ENCODE assay signal across 13 mouse cellular contexts in the genomic region with DNA sequence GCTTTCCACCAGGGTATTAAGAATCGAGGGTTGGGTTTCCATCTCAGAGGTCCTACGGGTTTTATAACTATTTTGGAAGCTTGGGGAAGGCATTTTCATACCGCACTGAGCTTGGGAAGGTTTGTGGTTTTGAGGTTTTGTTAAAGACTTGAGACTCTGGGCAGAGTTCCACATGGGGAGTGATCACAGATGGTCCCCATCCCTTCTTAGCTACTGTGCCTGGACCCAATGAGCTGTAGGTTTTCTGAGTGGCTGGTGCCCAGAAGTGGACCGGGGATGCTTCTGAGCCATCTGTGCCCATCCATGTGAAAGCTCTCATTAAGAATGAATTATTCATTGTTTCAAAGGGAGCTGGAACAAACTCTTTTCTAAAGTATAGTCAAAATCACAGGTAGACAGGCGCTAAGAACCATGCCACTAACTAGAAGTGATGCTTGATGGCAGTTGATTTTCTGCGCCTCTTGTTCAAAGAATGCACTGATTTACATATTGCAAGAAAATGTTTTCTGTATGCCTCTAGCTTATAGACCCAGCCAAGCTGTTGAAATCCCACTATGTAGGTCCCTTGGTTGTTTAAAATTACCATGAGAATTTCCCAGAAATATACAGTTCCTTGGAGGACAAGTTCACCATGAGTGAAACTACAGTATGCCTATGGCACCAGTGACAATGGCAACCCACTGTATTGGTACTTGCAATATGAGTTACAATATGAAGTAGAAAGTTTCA.
DNase-seq lines count a peak whose midpoint lies in the region; ATAC-seq lines count a peak whose summit lies in the region.
"Had no signal": no experiment of that assay in that cellular context is flagged by ENCODE, and none has a peak within 500 bp of the region (broad histone marks: within the 10 kb centered on the region; RNA-seq: fewer than 3 reads in every experiment).

No protein-coding gene starts in this region.

- H3K4me1 ChIP-seq in forebrain, embryonic 14.5 days (ENCODE audit: control insufficient read depth, insufficient read depth, low read length), result no peaks in the 10 kb centered on the region
- no peaks in the 10 kb centered on the region for H3K4me1 ChIP-seq in forebrain, embryonic 12.5 days
- no peaks in the 10 kb centered on the region for H3K4me1 ChIP-seq in kidney, embryonic 14.5 days (ENCODE audit: control insufficient read depth, insufficient read depth, low read length)
- H3K4me1 ChIP-seq: embryonic facial prominence, embryonic 15.5 days; intestine, embryonic 15.5 days; limb, embryonic 12.5 days had no signal

- ATAC-seq in forebrain, embryonic 14.5 days, result peak; percentile 83
- ATAC-seq in forebrain, embryonic 12.5 days (ENCODE audit: low FRiP score), result no peak
- ATAC-seq in kidney, embryonic 14.5 days (ENCODE audit: low FRiP score, low TSS enrichment), result no peak
- ATAC-seq: intestine, embryonic 15.5 days; lung, postnatal 0 days had no signal

- H3K36me3 ChIP-seq in forebrain, embryonic 14.5 days (ENCODE audit: control insufficient read depth, insufficient read depth, low read length), result 0 out of 2 replicates have a peak, but pooled peaks cover 6% of the 10 kb centered on the region
- H3K36me3 ChIP-seq in forebrain, embryonic 12.5 days (replicated peaks), result no peaks in the 10 kb centered on the region
- H3K36me3 ChIP-seq in kidney, embryonic 14.5 days (ENCODE audit: control insufficient read depth, insufficient read depth, low read length), result no peaks in the 10 kb centered on the region
- H3K36me3 ChIP-seq: embryonic facial prominence, embryonic 15.5 days; intestine, embryonic 15.5 days; limb, embryonic 12.5 days had no signal

- no peak overlapping the region for H3K27ac ChIP-seq in forebrain, embryonic 14.5 days (ENCODE audit: low read depth, low read length)
- no peak overlapping the region for H3K27ac ChIP-seq in forebrain, embryonic 12.5 days
- H3K27ac ChIP-seq in kidney, embryonic 14.5 days (ENCODE audit: low read depth, low read length), result no peak overlapping the region
- H3K27ac ChIP-seq: embryonic facial prominence, embryonic 15.5 days; intestine, embryonic 15.5 days; limb, embryonic 12.5 days had no signal

- WGBS in forebrain, embryonic 14.5 days, result 80% methylated on average over 6 of the region's 6 CpGs
- WGBS in forebrain, embryonic 12.5 days, result 86% methylated on average over 6 of the region's 6 CpGs
- WGBS in kidney, embryonic 14.5 days, result 91% methylated on average over 6 of the region's 6 CpGs

- no peak overlapping the region for H3K9ac ChIP-seq in forebrain, embryonic 14.5 days (ENCODE audit: low read length)
- no peak overlapping the region for H3K9ac ChIP-seq in forebrain, embryonic 12.5 days
- H3K9ac ChIP-seq in kidney, embryonic 14.5 days (ENCODE audit: low read depth, low read length), result no peak overlapping the region
- H3K9ac ChIP-seq: embryonic facial prominence, embryonic 15.5 days; intestine, embryonic 15.5 days; limb, embryonic 12.5 days had no signal

- H3K4me3 ChIP-seq in forebrain, embryonic 14.5 days (ENCODE audit: low read depth, low read length), result no peak overlapping the region
- H3K4me3 ChIP-seq in forebrain, embryonic 12.5 days (replicated peaks), result no peak overlapping the region
- H3K4me3 ChIP-seq in kidney, embryonic 14.5 days (ENCODE audit: low read length), result no peak overlapping the region
- H3K4me3 ChIP-seq: embryonic facial prominence, embryonic 15.5 days; intestine, embryonic 15.5 days; limb, embryonic 12.5 days had no signal

- H3K9me3 ChIP-seq in forebrain, embryonic 14.5 days (replicated peaks; ENCODE audit: control insufficient read depth, low read length), result no peaks in the 10 kb centered on the region
- H3K9me3 ChIP-seq in forebrain, embryonic 12.5 days, result no peaks in the 10 kb centered on the region
- no peaks in the 10 kb centered on the region for H3K9me3 ChIP-seq in kidney, embryonic 14.5 days (ENCODE audit: control insufficient read depth, low read length)
- H3K9me3 ChIP-seq: embryonic facial prominence, embryonic 15.5 days; intestine, embryonic 15.5 days; limb, embryonic 12.5 days had no signal

- no peak overlapping the region for H3K4me2 ChIP-seq in forebrain, embryonic 14.5 days (ENCODE audit: low read length)
- no peak overlapping the region for H3K4me2 ChIP-seq in forebrain, embryonic 12.5 days
- no peak overlapping the region for H3K4me2 ChIP-seq in kidney, embryonic 14.5 days (replicated peaks; ENCODE audit: low read depth, low read length)
- H3K4me2 ChIP-seq: embryonic facial prominence, embryonic 15.5 days; intestine, embryonic 15.5 days; limb, embryonic 12.5 days had no signal

- intact Hi-C loops in left cerebral cortex, postnatal 36 days (cut with DNase I), result no loop called here

- peak; percentile 42 for DNase-seq in forebrain, embryonic 14.5 days (ENCODE audit: low spot score)
- peak; percentile 87 to 94 for DNase-seq in cerebellum, adult 18-20 months
- DNase-seq in frontal cortex, postnatal 14 days (ENCODE audit: low spot score in 2 of 2), result peak; percentile 37 to 40
- peak; percentile 70 to 80 for DNase-seq in left cerebral cortex, postnatal 36 days (ENCODE audit: low spot score in 2 of 2)
- DNase-seq in kidney, adult 8-10 months, result no peak
- no peak for DNase-seq in heart, adult 11 months
- DNase-seq: adrenal gland, postnatal 36 days had no signal

- H3K27me3 ChIP-seq in forebrain, embryonic 14.5 days (replicated peaks; ENCODE audit: control insufficient read depth, insufficient read depth, low read length), result no peaks in the 10 kb centered on the region
- no peaks in the 10 kb centered on the region for H3K27me3 ChIP-seq in forebrain, embryonic 12.5 days
- H3K27me3 ChIP-seq in kidney, embryonic 14.5 days (ENCODE audit: control insufficient read depth, insufficient read depth, low read length), result no peaks in the 10 kb centered on the region
- H3K27me3 ChIP-seq: embryonic facial prominence, embryonic 15.5 days; intestine, embryonic 15.5 days; limb, embryonic 12.5 days had no signal

Comparison
In these comparisons a context has a peak if more than half of its experiments do, and no peak if none do; other contexts are left out.
1. DNase-seq: peak in forebrain, embryonic 14.5 days (single experiment), cerebellum, adult 18-20 months (2 of 2), frontal cortex, postnatal 14 days (2 of 2) and left cerebral cortex, postnatal 36 days (2 of 2); none in kidney, adult 8-10 months (0 of 2) and heart, adult 11 months (single experiment).